Mouse (Mus musculus): ENCODE results near the gene Ky. TPM values are rescaled to one million over a fixed set of nuclear protein-coding genes. Genes with fewer than 3 reads are reported as not detected.

Gene Ky
- polyA plus RNA-seq (2012; rRNA removed): 0.15 and 0.21 TPM in 2 replicates

- DNase-seq (ENCODE audit: low spot score): no peak
These were observed at the start of gene Ky for GRCm38 (mm10) chr9:102505700-102506585. Ky (plus strand) TSS chr9:102505750.

- no peak for DNase-seq (ENCODE audit: low spot score)
These were observed 43.3 kb upstream of the Ky start for GRCm38 (mm10) chr9:102462251-102462650.

GRCm38 (mm10) chr9:102465044-102465443, 40.5 kb upstream of the Ky start:
- no peak for DNase-seq (ENCODE audit: low spot score)

GRCm38 (mm10) chr9:102465726-102466125, 39.8 kb upstream of the Ky start:
- no peak for DNase-seq (ENCODE audit: low spot score)

GRCm38 (mm10) chr9:102470076-102470819, 35.3 kb upstream of the Ky start:
- DNase-seq (ENCODE audit: low spot score): no peak

- DNase-seq (ENCODE audit: low spot score): peak; percentile 16
These were observed 27.6 kb upstream of the Ky start for GRCm38 (mm10) chr9:102477767-102478450.

GRCm38 (mm10) chr9:102478451-102478835, 27.1 kb upstream of the Ky start:
- DNase-seq (ENCODE audit: low spot score): peak; percentile 11

- peak; percentile 20 for DNase-seq (ENCODE audit: low spot score)
These were observed 26.5 kb upstream of the Ky start for GRCm38 (mm10) chr9:102479022-102479421.

- no peak for DNase-seq (ENCODE audit: low spot score)
These were observed 13.3 kb upstream of the Ky start for GRCm38 (mm10) chr9:102492031-102492795.

GRCm38 (mm10) chr9:102493044-102493443, 12.5 kb upstream of the Ky start:
- no peak for DNase-seq (ENCODE audit: low spot score)

GRCm38 (mm10) chr9:102493916-102494315, 11.6 kb upstream of the Ky start:
- no peak for DNase-seq (ENCODE audit: low spot score)

- no peak for DNase-seq (ENCODE audit: low spot score)
These were observed 11.1 kb upstream of the Ky start for GRCm38 (mm10) chr9:102494454-102494853.

- DNase-seq (ENCODE audit: low spot score): no peak
These were observed 10.3 kb upstream of the Ky start for GRCm38 (mm10) chr9:102495266-102495665.

- DNase-seq (ENCODE audit: low spot score): no peak
These were observed 9.0 kb upstream of the Ky start for GRCm38 (mm10) chr9:102496481-102497041.

GRCm38 (mm10) chr9:102497089-102497690, 8.4 kb upstream of the Ky start:
- DNase-seq (ENCODE audit: low spot score): no peak

- no peak for DNase-seq (ENCODE audit: low spot score)
These were observed 7.6 kb upstream of the Ky start for GRCm38 (mm10) chr9:102497833-102498430.

GRCm38 (mm10) chr9:102498701-102499100, 6.8 kb upstream of the Ky start:
- no peak for DNase-seq (ENCODE audit: low spot score)

GRCm38 (mm10) chr9:102499266-102499665, 6.3 kb upstream of the Ky start:
- no peak for DNase-seq (ENCODE audit: low spot score)

GRCm38 (mm10) chr9:102499746-102500145, 5.8 kb upstream of the Ky start:
- no peak for DNase-seq (ENCODE audit: low spot score)

- DNase-seq (ENCODE audit: low spot score): no peak
These were observed 4.4 kb upstream of the Ky start for GRCm38 (mm10) chr9:102501113-102501512.
